Mouse (Mus musculus) adrenal gland, postnatal 14 days (tissue): Measurements from ENCODE around the gene Adam12. TPM values are rescaled to one million over a fixed set of nuclear protein-coding genes. Genes with fewer than 3 reads are reported as not detected.

ENCODE experiments used
- DNase-seq: peaks from one replicate; pipeline ENCODE4 v3.0.0; 2021; ENCODE audit warnings: mixed read lengths
- total RNA-seq: library from RNA; stranded (reverse); gene quantifications from 2 replicates; pipeline ENCODE4 v1.2.3, GENCODE M21; 2021

Gene Adam12
- total RNA-seq, 1 experiment from 2014 or later: 20.6 TPM

GRCm38 (mm10) chr7:134149351-134149750 is 82.6 kb downstream of the Adam12 start:
- peak; percentile 23 for DNase-seq

GRCm38 (mm10) chr7:134147561-134147960 is 84.4 kb downstream of the Adam12 start:
- peak; percentile 16 for DNase-seq

- DNase-seq: no peak
Observed at GRCm38 (mm10) chr7:134146821-134147220, 85.1 kb downstream of the Adam12 start.

- DNase-seq: no peak
Observed at GRCm38 (mm10) chr7:134144111-134144510, 87.8 kb downstream of the Adam12 start.

GRCm38 (mm10) chr7:134139291-134139949 is 92.5 kb downstream of the Adam12 start:
- DNase-seq: peak; percentile 83

GRCm38 (mm10) chr7:134132323-134132722 is 99.6 kb downstream of the Adam12 start:
- DNase-seq: no peak

- DNase-seq: peak; percentile 29
Observed at GRCm38 (mm10) chr7:134128087-134128522, 103.8 kb downstream of the Adam12 start.

- no peak for DNase-seq
Observed at GRCm38 (mm10) chr7:134121397-134121796, 110.5 kb downstream of the Adam12 start.

- peak; percentile 62 for DNase-seq
Observed at GRCm38 (mm10) chr7:134115438-134115837, 116.5 kb downstream of the Adam12 start.

GRCm38 (mm10) chr7:134114311-134115188 is 117.4 kb downstream of the Adam12 start:
- DNase-seq: no peak

- no peak for DNase-seq
Observed at GRCm38 (mm10) chr7:134113829-134114228, 118.1 kb downstream of the Adam12 start.

- peak; percentile 33 for DNase-seq
Observed at GRCm38 (mm10) chr7:134110116-134110515, 121.8 kb downstream of the Adam12 start.

GRCm38 (mm10) chr7:134107849-134108248 is 124.1 kb downstream of the Adam12 start:
- no peak for DNase-seq

GRCm38 (mm10) chr7:134099010-134099409 is 132.9 kb downstream of the Adam12 start:
- DNase-seq: no peak

- no peak for DNase-seq
Observed at GRCm38 (mm10) chr7:134097861-134098260, 134.1 kb downstream of the Adam12 start.

GRCm38 (mm10) chr7:134093871-134094270 is 138.1 kb downstream of the Adam12 start:
- DNase-seq: peak; percentile 66

- peak; percentile 48 for DNase-seq
Observed at GRCm38 (mm10) chr7:134090764-134091163, 141.2 kb downstream of the Adam12 start.

- DNase-seq: no peak
Observed at GRCm38 (mm10) chr7:134090256-134090655, 141.7 kb downstream of the Adam12 start.

- DNase-seq: no peak
Observed at GRCm38 (mm10) chr7:134088548-134089347, 143.2 kb downstream of the Adam12 start.

GRCm38 (mm10) chr7:134085396-134085795 is 146.6 kb downstream of the Adam12 start:
- no peak for DNase-seq

GRCm38 (mm10) chr7:134084926-134085325 is 147.0 kb downstream of the Adam12 start:
- no peak for DNase-seq

GRCm38 (mm10) chr7:134081307-134082072 is 150.5 kb downstream of the Adam12 start:
- peak; percentile 40 for DNase-seq
